In the genomic region with DNA sequence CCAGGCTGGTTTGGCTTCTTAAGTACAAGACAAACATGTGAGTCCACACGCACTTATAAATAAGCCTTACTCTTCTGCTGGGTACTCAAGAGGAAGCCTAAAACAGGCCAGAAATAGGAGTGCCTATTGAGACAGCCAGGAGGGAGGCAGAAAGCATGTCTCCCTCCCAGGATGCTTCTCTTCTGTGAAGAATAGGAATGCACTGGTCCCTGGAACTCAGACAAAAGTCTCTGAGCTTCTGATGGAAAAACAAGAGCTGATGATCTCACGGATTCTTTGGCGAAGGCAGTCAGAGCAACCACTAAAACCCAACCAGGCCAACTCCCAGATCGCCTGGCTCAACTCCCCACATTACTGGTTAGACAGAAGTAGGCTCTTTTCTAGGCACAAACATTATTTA, we compare ENCODE assay signal across 21 mouse cellular contexts.
A peak's percentile ranks its signal among the peaks of the same experiment; 100 is the strongest.
DNase-seq lines count a peak whose midpoint lies in the region; ATAC-seq lines count a peak whose summit lies in the region.
"Had no signal": no experiment of that assay in that cellular context is flagged by ENCODE, and none has a peak within 500 bp of the region (broad histone marks: within the 10 kb centered on the region; RNA-seq: fewer than 3 reads in every experiment).

No protein-coding gene starts in this region.

- no peaks in the 10 kb centered on the region for H3K4me1 ChIP-seq in heart, embryonic 11.5 days (ENCODE audit: control insufficient read depth, insufficient read depth, low read length)
- H3K4me1 ChIP-seq: embryonic facial prominence, embryonic 12.5 days; embryonic facial prominence, embryonic 15.5 days; forebrain, embryonic 12.5 days; forebrain, embryonic 15.5 days; heart, embryonic 13.5 days; hindbrain, embryonic 12.5 days; hindbrain, embryonic 15.5 days; intestine, embryonic 15.5 days had no signal

- H3K4me3 ChIP-seq in heart, embryonic 11.5 days (ENCODE audit: low read depth, low read length) = no peak overlapping the region
- H3K4me3 ChIP-seq: embryonic facial prominence, embryonic 12.5 days; embryonic facial prominence, embryonic 15.5 days; forebrain, embryonic 12.5 days; forebrain, embryonic 15.5 days; heart, embryonic 13.5 days; hindbrain, embryonic 12.5 days; hindbrain, embryonic 15.5 days; intestine, embryonic 15.5 days had no signal

- intact Hi-C loops in heart, postnatal 10 days (cut with DNase I) = no loop called here
- intact Hi-C loops in gastrocnemius, postnatal 14 days (cut with DNase I; ENCODE audit: low total_unique reads) = no loop called here

- H3K9ac ChIP-seq in heart, embryonic 11.5 days (ENCODE audit: low read depth, low read length) = no peak overlapping the region
- H3K9ac ChIP-seq: embryonic facial prominence, embryonic 12.5 days; embryonic facial prominence, embryonic 15.5 days; forebrain, embryonic 12.5 days; forebrain, embryonic 15.5 days; heart, embryonic 13.5 days; hindbrain, embryonic 12.5 days; hindbrain, embryonic 15.5 days; intestine, embryonic 15.5 days had no signal

- WGBS in heart, embryonic 11.5 days (ENCODE audit: insufficient replicate concordance) = 82% methylated on average over 4 of the region's 4 CpGs

- no peaks in the 10 kb centered on the region for H3K27me3 ChIP-seq in heart, embryonic 11.5 days (ENCODE audit: control insufficient read depth, insufficient read depth, low read length)
- H3K27me3 ChIP-seq: embryonic facial prominence, embryonic 12.5 days; embryonic facial prominence, embryonic 15.5 days; forebrain, embryonic 12.5 days; forebrain, embryonic 15.5 days; heart, embryonic 13.5 days; hindbrain, embryonic 12.5 days; hindbrain, embryonic 15.5 days; intestine, embryonic 15.5 days had no signal

- H3K36me3 ChIP-seq in heart, embryonic 11.5 days (ENCODE audit: control insufficient read depth, insufficient read depth, low read length) = no peaks in the 10 kb centered on the region
- H3K36me3 ChIP-seq: forebrain, embryonic 15.5 days; hindbrain, embryonic 12.5 days; hindbrain, embryonic 15.5 days; intestine, embryonic 15.5 days had no signal

- no peak for ATAC-seq in heart, embryonic 11.5 days (replicated peaks; ENCODE audit: insufficient number of reproducible peaks, low FRiP score, low TSS enrichment)
- ATAC-seq: forebrain, embryonic 15.5 days; intestine, embryonic 15.5 days had no signal

- DNase-seq in heart, postnatal 10 days = peak; percentile 2 to 15
- peak; percentile 13 for DNase-seq in 3T3-L1 (ENCODE audit: low read depth, low spot score)
- DNase-seq in Muller cell, postnatal 12 days (ENCODE audit: inconsistent ontology term) = peak; percentile 85
- DNase-seq in gastrocnemius, postnatal 14 days = peak; percentile 13
- no peak for DNase-seq in kidney, postnatal 4 days
- no peak for DNase-seq in thymus, postnatal 10 days (ENCODE audit: low spot score in 2 of 2)
- no peak for DNase-seq in spleen, postnatal 4 days (ENCODE audit: low spot score in 2 of 2)
- DNase-seq: adrenal gland, adult 2 months; adrenal gland, postnatal 14 days; cerebellum, adult 11 months; cerebellum, adult 9-11 months; cerebellum, postnatal 25 days had no signal

- H3K27ac ChIP-seq in heart, embryonic 11.5 days (ENCODE audit: low read depth, low read length) = no peak overlapping the region
- H3K27ac ChIP-seq: embryonic facial prominence, embryonic 12.5 days; embryonic facial prominence, embryonic 15.5 days; forebrain, embryonic 12.5 days; forebrain, embryonic 15.5 days; heart, embryonic 13.5 days; hindbrain, embryonic 12.5 days; hindbrain, embryonic 15.5 days; intestine, embryonic 15.5 days had no signal

- H3K4me2 ChIP-seq in heart, embryonic 11.5 days = no peak overlapping the region
- H3K4me2 ChIP-seq: embryonic facial prominence, embryonic 12.5 days; embryonic facial prominence, embryonic 15.5 days; forebrain, embryonic 12.5 days; forebrain, embryonic 15.5 days; heart, embryonic 13.5 days; hindbrain, embryonic 12.5 days; hindbrain, embryonic 15.5 days; intestine, embryonic 15.5 days had no signal

- no peaks in the 10 kb centered on the region for H3K9me3 ChIP-seq in heart, embryonic 11.5 days (replicated peaks; ENCODE audit: control insufficient read depth, low read length)
- H3K9me3 ChIP-seq: embryonic facial prominence, embryonic 12.5 days; embryonic facial prominence, embryonic 15.5 days; forebrain, embryonic 12.5 days; forebrain, embryonic 15.5 days; heart, embryonic 13.5 days; hindbrain, embryonic 12.5 days; hindbrain, embryonic 15.5 days; intestine, embryonic 15.5 days had no signal

Comparison
In these comparisons a context has a peak if more than half of its experiments do, and no peak if none do; other contexts are left out.
1. DNase-seq: peak in heart, postnatal 10 days (2 of 2), 3T3-L1 (single experiment), Muller cell, postnatal 12 days (single experiment) and gastrocnemius, postnatal 14 days (single experiment); none in kidney, postnatal 4 days (0 of 2), thymus, postnatal 10 days (0 of 2) and spleen, postnatal 4 days (0 of 2).